Mouse (Mus musculus): ENCODE results near the gene Wdfy3. TPM values are rescaled to one million over a fixed set of nuclear protein-coding genes. Genes with fewer than 3 reads are reported as not detected.

Wdfy3 gene
- polyA plus RNA-seq, 1 experiment from 2014 or later, result 25.9 TPM

GRCm38 (mm10) chr5:101949323-101949722 lies 120.4 kb downstream of the Wdfy3 start:
- DNase-seq (ENCODE audit: low spot score, missing footprints) (no peak), ATAC-seq (ENCODE audit: low FRiP score) (no peak)
- Histone ChIP-seq H3K9ac (ENCODE audit: low read length) (no peak overlapping the region), H3K9me3 (ENCODE audit: control insufficient read depth, low read length) (no peaks in the 10 kb centered on the region), H3K4me1 (ENCODE audit: control insufficient read depth, insufficient read depth, low read length) (no peaks in the 10 kb centered on the region), H3K27me3 (ENCODE audit: control insufficient read depth, insufficient read depth, low read length) (no peaks in the 10 kb centered on the region), H3K4me2 (no peak overlapping the region), H3K36me3 (ENCODE audit: control insufficient read depth, insufficient read depth, low read length) (peaks cover 14% of the 10 kb centered on the region), H3K4me3 (ENCODE audit: low read depth, low read length) (no peak overlapping the region), H3K27ac (ENCODE audit: low read depth, low read length) (no peak overlapping the region)
- WGBS, result 67% methylated on average over 8 of the region's 8 CpGs

- Histone ChIP-seq H3K4me1 (ENCODE audit: control insufficient read depth, insufficient read depth, low read length) (no peaks in the 10 kb centered on the region), H3K4me3 (ENCODE audit: low read depth, low read length) (no peak overlapping the region), H3K4me2 (no peak overlapping the region), H3K9ac (ENCODE audit: low read length) (no peak overlapping the region), H3K27ac (ENCODE audit: low read depth, low read length) (no peak overlapping the region), H3K36me3 (ENCODE audit: control insufficient read depth, insufficient read depth, low read length) (peaks cover 16% of the 10 kb centered on the region), H3K9me3 (ENCODE audit: control insufficient read depth, low read length) (no peaks in the 10 kb centered on the region), H3K27me3 (ENCODE audit: control insufficient read depth, insufficient read depth, low read length) (no peaks in the 10 kb centered on the region)
- 82% methylated on average over 7 of the region's 7 CpGs for WGBS
- ATAC-seq (ENCODE audit: low FRiP score) (no peak), DNase-seq (ENCODE audit: low spot score, missing footprints) (no peak)
These were observed 121.1 kb downstream of the Wdfy3 start for GRCm38 (mm10) chr5:101948641-101949040.

- H3K9ac ChIP-seq (ENCODE audit: low read length), result no peak overlapping the region
- no peak for ATAC-seq (ENCODE audit: low FRiP score)
- 92% methylated on average over 5 of the region's 5 CpGs for WGBS
These were observed 124.0 kb downstream of the Wdfy3 start for GRCm38 (mm10) chr5:101945731-101946130.

GRCm38 (mm10) chr5:101937909-101938596 lies 131.7 kb downstream of the Wdfy3 start:
- Histone ChIP-seq H3K9ac (ENCODE audit: low read length) (no peak overlapping the region), H3K27ac (ENCODE audit: low read depth, low read length) (no peak overlapping the region), H3K4me1 (ENCODE audit: control insufficient read depth, insufficient read depth, low read length) (no peaks in the 10 kb centered on the region), H3K27me3 (ENCODE audit: control insufficient read depth, insufficient read depth, low read length) (no peaks in the 10 kb centered on the region), H3K4me3 (ENCODE audit: low read depth, low read length) (no peak overlapping the region), H3K9me3 (ENCODE audit: control insufficient read depth, low read length) (no peaks in the 10 kb centered on the region), H3K36me3 (ENCODE audit: control insufficient read depth, insufficient read depth, low read length) (peaks cover 20% of the 10 kb centered on the region), H3K4me2 (no peak overlapping the region)
- DNase-seq (ENCODE audit: low spot score, missing footprints) (no peak), ATAC-seq (ENCODE audit: low FRiP score) (no peak)
- 95% methylated on average over 13 of the region's 13 CpGs for WGBS

More at GRCm38 (mm10) chr5:101945731-101946130, 124.0 kb downstream of the Wdfy3 start:
- Histone ChIP-seq H3K27ac (ENCODE audit: low read depth, low read length) (no peak overlapping the region), H3K27me3 (ENCODE audit: control insufficient read depth, insufficient read depth, low read length) (no peaks in the 10 kb centered on the region), H3K4me1 (ENCODE audit: control insufficient read depth, insufficient read depth, low read length) (no peaks in the 10 kb centered on the region), H3K36me3 (ENCODE audit: control insufficient read depth, insufficient read depth, low read length) (peaks cover 28% of the 10 kb centered on the region), H3K4me2 (no peak overlapping the region), H3K9me3 (ENCODE audit: control insufficient read depth, low read length) (no peaks in the 10 kb centered on the region), H3K4me3 (ENCODE audit: low read depth, low read length) (no peak overlapping the region)
- no peak for DNase-seq (ENCODE audit: low spot score, missing footprints)

- ATAC-seq (ENCODE audit: low FRiP score) (no peak), DNase-seq (ENCODE audit: low spot score, missing footprints) (no peak)
- H3K4me1 ChIP-seq (ENCODE audit: control insufficient read depth, insufficient read depth, low read length), result no peaks in the 10 kb centered on the region
- H3K36me3 ChIP-seq (ENCODE audit: control insufficient read depth, insufficient read depth, low read length), result peaks cover 19% of the 10 kb centered on the region
- H3K4me3 ChIP-seq (ENCODE audit: low read depth, low read length), result no peak overlapping the region
- WGBS, result 90% methylated on average over 21 of the region's 21 CpGs
- H3K4me2 ChIP-seq, result no peak overlapping the region
- H3K9me3 ChIP-seq (ENCODE audit: control insufficient read depth, low read length), result no peaks in the 10 kb centered on the region
- H3K27me3 ChIP-seq (ENCODE audit: control insufficient read depth, insufficient read depth, low read length), result no peaks in the 10 kb centered on the region
- no peak overlapping the region for H3K9ac ChIP-seq (ENCODE audit: low read length)
- no peak overlapping the region for H3K27ac ChIP-seq (ENCODE audit: low read depth, low read length)
These were observed 132.4 kb downstream of the Wdfy3 start for GRCm38 (mm10) chr5:101937362-101937761.

GRCm38 (mm10) chr5:101935893-101936292 lies 133.8 kb downstream of the Wdfy3 start:
- ATAC-seq (ENCODE audit: low FRiP score) (peak; percentile 87), DNase-seq (ENCODE audit: low spot score, missing footprints) (peak; percentile 88)
- no peak overlapping the region for H3K4me2 ChIP-seq
- H3K27ac ChIP-seq (ENCODE audit: low read depth, low read length), result no peak overlapping the region
- H3K9ac ChIP-seq (ENCODE audit: low read length), result no peak overlapping the region
- peaks cover 11% of the 10 kb centered on the region; the same call in 1 of the 2 replicates for H3K36me3 ChIP-seq (ENCODE audit: control insufficient read depth, insufficient read depth, low read length)
- no peaks in the 10 kb centered on the region for H3K9me3 ChIP-seq (ENCODE audit: control insufficient read depth, low read length)
- H3K27me3 ChIP-seq (ENCODE audit: control insufficient read depth, insufficient read depth, low read length), result no peaks in the 10 kb centered on the region
- no peak overlapping the region for H3K4me3 ChIP-seq (ENCODE audit: low read depth, low read length)
- H3K4me1 ChIP-seq (ENCODE audit: control insufficient read depth, insufficient read depth, low read length), result no peaks in the 10 kb centered on the region
- WGBS, result 53% methylated on average over 16 of the region's 16 CpGs

- WGBS, result 88% methylated on average over 7 of the region's 7 CpGs
- Histone ChIP-seq H3K36me3 (ENCODE audit: control insufficient read depth, insufficient read depth, low read length) (peaks cover 9% of the 10 kb centered on the region; the same call in 1 of the 2 replicates), H3K27ac (ENCODE audit: low read depth, low read length) (no peak overlapping the region), H3K9ac (ENCODE audit: low read length) (no peak overlapping the region), H3K9me3 (ENCODE audit: control insufficient read depth, low read length) (no peaks in the 10 kb centered on the region), H3K27me3 (ENCODE audit: control insufficient read depth, insufficient read depth, low read length) (no peaks in the 10 kb centered on the region), H3K4me1 (ENCODE audit: control insufficient read depth, insufficient read depth, low read length) (no peaks in the 10 kb centered on the region), H3K4me2 (no peak overlapping the region), H3K4me3 (ENCODE audit: low read depth, low read length) (no peak overlapping the region)
- ATAC-seq (ENCODE audit: low FRiP score), result no peak
- DNase-seq (ENCODE audit: low spot score, missing footprints), result no peak
These were observed 135.1 kb downstream of the Wdfy3 start for GRCm38 (mm10) chr5:101934629-101935028.

GRCm38 (mm10) chr5:101932971-101933810 lies 136.5 kb downstream of the Wdfy3 start:
- H3K36me3 ChIP-seq (ENCODE audit: control insufficient read depth, insufficient read depth, low read length), result peaks cover 9% of the 10 kb centered on the region; the same call in 1 of the 2 replicates

GRCm38 (mm10) chr5:101931997-101932396 lies 137.7 kb downstream of the Wdfy3 start:
- no peak overlapping the region for H3K4me2 ChIP-seq
- no peak overlapping the region for H3K4me3 ChIP-seq (ENCODE audit: low read depth, low read length)
- H3K9me3 ChIP-seq (ENCODE audit: control insufficient read depth, low read length), result no peaks in the 10 kb centered on the region
- DNase-seq (ENCODE audit: low spot score, missing footprints) (no peak), ATAC-seq (ENCODE audit: low FRiP score) (no peak)
- H3K4me1 ChIP-seq (ENCODE audit: control insufficient read depth, insufficient read depth, low read length), result no peaks in the 10 kb centered on the region
- no peak overlapping the region for H3K9ac ChIP-seq (ENCODE audit: low read length)
- no peaks in the 10 kb centered on the region for H3K27me3 ChIP-seq (ENCODE audit: control insufficient read depth, insufficient read depth, low read length)
- peaks cover 9% of the 10 kb centered on the region; the same call in 1 of the 2 replicates for H3K36me3 ChIP-seq (ENCODE audit: control insufficient read depth, insufficient read depth, low read length)
- no peak overlapping the region for H3K27ac ChIP-seq (ENCODE audit: low read depth, low read length)
- WGBS, result 74% methylated on average over 4 of the region's 4 CpGs

More at GRCm38 (mm10) chr5:101932971-101933810, 136.5 kb downstream of the Wdfy3 start:
- 81% methylated on average over 15 of the region's 15 CpGs for WGBS
- Histone ChIP-seq H3K27me3 (ENCODE audit: control insufficient read depth, insufficient read depth, low read length) (no peaks in the 10 kb centered on the region), H3K9me3 (ENCODE audit: control insufficient read depth, low read length) (no peaks in the 10 kb centered on the region), H3K9ac (ENCODE audit: low read length) (no peak overlapping the region), H3K4me1 (ENCODE audit: control insufficient read depth, insufficient read depth, low read length) (no peaks in the 10 kb centered on the region), H3K4me2 (no peak overlapping the region), H3K27ac (ENCODE audit: low read depth, low read length) (no peak overlapping the region), H3K4me3 (ENCODE audit: low read depth, low read length) (no peak overlapping the region)
- DNase-seq (ENCODE audit: low spot score, missing footprints) (no peak), ATAC-seq (ENCODE audit: low FRiP score) (no peak)

All from midbrain, embryonic 11.5 days (tissue).